Mouse (Mus musculus): ENCODE measurements at regions not wholly inside any gene's neighbourhood (a gene's known extent, or its start where the extent isn't known, plus 50 kb on each side); places are given as distances from the start of the nearest gene placed in this dataset.

DNA sequence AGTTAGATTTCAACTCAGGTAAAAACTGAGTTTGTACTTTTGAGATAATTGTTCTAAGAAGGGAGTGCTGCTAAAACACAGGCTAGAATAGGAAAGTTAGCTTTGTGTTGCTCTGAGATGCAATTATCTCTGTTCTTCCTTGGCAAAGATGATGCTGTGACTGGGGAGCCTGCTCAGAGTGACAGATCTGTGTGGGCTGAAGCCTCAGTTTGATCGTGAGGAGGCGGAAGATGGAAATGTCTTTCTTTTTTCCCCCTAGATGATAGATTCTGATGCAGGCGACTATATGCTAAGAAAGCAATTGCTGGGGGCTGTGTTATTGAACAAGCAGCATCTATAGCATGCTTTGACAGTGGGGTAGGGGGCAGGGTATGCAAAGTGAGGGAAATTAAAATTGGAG is 156.7 kb upstream of the Cypt15 start:
- peak; percentile 75 for DNase-seq (ENCODE audit: low read depth, low spot score)

DNA sequence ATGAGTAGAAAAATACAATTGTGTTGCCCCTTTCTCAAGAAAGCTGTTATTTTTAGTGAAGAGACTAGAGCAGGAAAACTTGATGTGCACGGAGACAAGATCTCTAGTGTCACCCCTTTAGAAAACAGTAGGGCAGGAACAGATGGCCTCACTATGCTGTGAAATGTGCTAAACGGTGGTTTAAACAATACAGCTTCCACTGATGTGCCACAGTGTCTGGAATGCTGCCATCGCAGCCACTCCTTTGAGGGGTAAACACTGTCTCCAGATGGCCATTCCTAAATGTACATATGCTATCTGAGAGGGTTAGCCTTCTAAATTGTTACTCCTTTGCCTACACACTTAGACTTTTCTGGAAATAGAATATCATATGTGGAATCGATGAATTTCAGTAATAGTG is 116.4 kb upstream of the Cypt15 start:
- DNase-seq (ENCODE audit: low read depth, low spot score), result peak; percentile 63

DNA sequence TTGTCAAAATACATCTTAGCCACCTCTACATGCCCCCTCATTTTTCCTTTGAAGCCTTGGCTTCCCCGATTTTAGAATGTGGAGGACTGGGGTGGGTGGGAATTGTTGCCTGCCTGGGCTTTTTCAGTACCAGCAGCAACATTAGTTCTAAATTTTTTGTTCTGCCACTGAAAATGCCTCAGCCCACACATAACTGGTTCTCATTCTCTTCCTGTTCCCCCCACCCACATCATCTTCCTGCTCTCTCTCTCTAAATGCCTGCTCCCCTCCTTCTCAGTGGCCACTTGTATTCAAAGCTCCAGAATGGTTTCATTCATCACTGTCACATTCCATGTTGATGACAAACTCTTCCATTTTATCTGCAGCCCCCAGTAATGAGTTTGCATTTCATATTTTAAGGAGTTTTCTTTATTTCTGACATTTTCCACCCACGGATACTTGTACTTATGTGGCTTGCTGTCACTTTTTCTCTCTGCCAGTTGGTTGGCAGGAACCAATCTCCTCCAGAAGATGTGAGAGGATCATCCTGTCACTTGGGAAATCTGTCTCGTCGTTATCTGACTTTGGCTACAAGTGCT is 95.8 kb upstream of the Cypt15 start:
- peak; percentile 74 for DNase-seq (ENCODE audit: low read depth, low spot score)

Measured in brain, adult 2 months (tissue).